Mouse (Mus musculus) liver, embryonic 14.5 days (tissue): ENCODE data around the gene Lmntd1.

Experiments
- CTCF ChIP-seq: IDR thresholded peaks from 2 replicates; pipeline ENCODE4 v1.5.1; 2016; ENCODE audit warnings: antibody characterized with exemption, low read depth, control low read depth
- EP300 ChIP-seq: IDR thresholded peaks from 2 replicates; pipeline ENCODE4 v1.6.1; 2016; ENCODE audit warnings: antibody characterized with exemption, low read depth

DNA sequence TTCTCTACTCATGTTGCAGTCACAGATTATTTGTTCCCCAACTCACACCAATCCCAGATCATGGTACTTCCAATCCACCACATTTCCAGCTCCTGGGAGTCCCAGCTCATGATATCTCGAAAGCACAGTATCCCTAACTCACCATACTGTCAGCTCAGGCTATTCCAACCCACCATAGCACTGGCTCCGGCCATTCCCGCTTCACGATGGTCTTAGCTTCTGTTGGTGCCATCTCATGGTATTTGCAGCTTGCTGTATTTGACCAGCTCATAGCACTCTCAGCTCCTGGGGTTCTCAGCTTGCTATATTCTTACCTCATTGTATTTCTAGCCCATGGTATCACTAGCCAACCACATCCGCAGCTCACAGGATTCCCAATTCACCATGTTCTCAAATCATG is 195.3 kb downstream of the Lmntd1 start:
- no peak for TF ChIP-seq CTCF
- no peak for TF ChIP-seq EP300
